Mouse (Mus musculus): Measurements from ENCODE around the gene Zfp804b. TPM values are rescaled to one million over a fixed set of nuclear protein-coding genes. Genes with fewer than 3 reads are reported as not detected.

Gene Zfp804b
- polyA plus RNA-seq, 1 experiment, result not detected

- no peak overlapping the region for H3ac ChIP-seq (ENCODE audit: control insufficient read depth, insufficient read length, low read depth)
- H3K36me3 ChIP-seq (ENCODE audit: control insufficient read depth, insufficient read depth), result no peaks in the 10 kb centered on the region
- TF ChIP-seq CTCF (IDR thresholded peaks at IDR 0.05; ENCODE audit: control insufficient read depth, insufficient read depth, insufficient read length), result no peak
- no peak for TF ChIP-seq MYOD1 (IDR thresholded peaks at IDR 0.05; ENCODE audit: control insufficient read depth, insufficient read length, low read depth)
- no peak for TF ChIP-seq CEBPB (IDR thresholded peaks at IDR 0.05; ENCODE audit: low read depth)
- no peak for TF ChIP-seq FOSL1 (IDR thresholded peaks at IDR 0.05; ENCODE audit: insufficient read depth, low read length, poor library complexity, severe bottlenecking)
- no peak for TF ChIP-seq USF1 (IDR thresholded peaks at IDR 0.05; ENCODE audit: low read depth)
- TF ChIP-seq MAX (IDR thresholded peaks at IDR 0.05), result no peak
- TF ChIP-seq MYOG (IDR thresholded peaks at IDR 0.05; ENCODE audit: control insufficient read depth, extremely low read depth, insufficient read length), result no peak
- no peaks in the 10 kb centered on the region for H3K79me3 ChIP-seq (ENCODE audit: low read depth)
- no peaks in the 10 kb centered on the region for H3K79me2 ChIP-seq (ENCODE audit: control insufficient read depth, insufficient read depth)
- H3K27me3 ChIP-seq (ENCODE audit: control insufficient read depth, insufficient read depth, insufficient read length), result no peaks in the 10 kb centered on the region
- no peak overlapping the region for H3K4me3 ChIP-seq (ENCODE audit: insufficient read depth, poor library complexity, severe bottlenecking)
Observed at GRCm38 (mm10) chr5:6881396-6881795, 463.2 kb downstream of the Zfp804b start.

GRCm38 (mm10) chr5:6871566-6871965 lies 473.0 kb downstream of the Zfp804b start:
- no peaks in the 10 kb centered on the region for H3K79me3 ChIP-seq (ENCODE audit: low read depth)
- TF ChIP-seq CTCF (IDR thresholded peaks at IDR 0.05; ENCODE audit: control insufficient read depth, insufficient read depth, insufficient read length), result no peak
- no peak for TF ChIP-seq CEBPB (IDR thresholded peaks at IDR 0.05; ENCODE audit: low read depth)
- no peak for TF ChIP-seq MYOG (IDR thresholded peaks at IDR 0.05; ENCODE audit: control insufficient read depth, extremely low read depth, insufficient read length)
- no peak for TF ChIP-seq USF1 (IDR thresholded peaks at IDR 0.05; ENCODE audit: low read depth)
- no peak for TF ChIP-seq MAX (IDR thresholded peaks at IDR 0.05)
- TF ChIP-seq MYOD1 (IDR thresholded peaks at IDR 0.05; ENCODE audit: control insufficient read depth, insufficient read length, low read depth), result no peak
- TF ChIP-seq FOSL1 (IDR thresholded peaks at IDR 0.05; ENCODE audit: insufficient read depth, low read length, poor library complexity, severe bottlenecking), result no peak
- no peaks in the 10 kb centered on the region for H3K79me2 ChIP-seq (ENCODE audit: control insufficient read depth, insufficient read depth)
- no peak overlapping the region for H3K4me3 ChIP-seq (ENCODE audit: insufficient read depth, poor library complexity, severe bottlenecking)
- H3K36me3 ChIP-seq (ENCODE audit: control insufficient read depth, insufficient read depth), result no peaks in the 10 kb centered on the region
- H3K27me3 ChIP-seq (ENCODE audit: control insufficient read depth, insufficient read depth, insufficient read length), result no peaks in the 10 kb centered on the region
- H3ac ChIP-seq (ENCODE audit: control insufficient read depth, insufficient read length, low read depth), result no peak overlapping the region

GRCm38 (mm10) chr5:6870970-6871369 lies 473.6 kb downstream of the Zfp804b start:
- no peak for TF ChIP-seq USF1 (IDR thresholded peaks at IDR 0.05; ENCODE audit: low read depth)
- TF ChIP-seq CTCF (IDR thresholded peaks at IDR 0.05; ENCODE audit: control insufficient read depth, insufficient read depth, insufficient read length), result no peak
- no peak for TF ChIP-seq MYOD1 (IDR thresholded peaks at IDR 0.05; ENCODE audit: control insufficient read depth, insufficient read length, low read depth)
- TF ChIP-seq CEBPB (IDR thresholded peaks at IDR 0.05; ENCODE audit: low read depth), result no peak
- TF ChIP-seq FOSL1 (IDR thresholded peaks at IDR 0.05; ENCODE audit: insufficient read depth, low read length, poor library complexity, severe bottlenecking), result no peak
- TF ChIP-seq MAX (IDR thresholded peaks at IDR 0.05), result no peak
- no peak for TF ChIP-seq MYOG (IDR thresholded peaks at IDR 0.05; ENCODE audit: control insufficient read depth, extremely low read depth, insufficient read length)
- H3K79me3 ChIP-seq (ENCODE audit: low read depth), result no peaks in the 10 kb centered on the region

GRCm38 (mm10) chr5:6795396-6795795 lies 549.2 kb downstream of the Zfp804b start:
- no peaks in the 10 kb centered on the region for H3K79me3 ChIP-seq (ENCODE audit: low read depth)
- H3K4me3 ChIP-seq (ENCODE audit: insufficient read depth, poor library complexity, severe bottlenecking), result no peak overlapping the region
- H3K27me3 ChIP-seq (ENCODE audit: control insufficient read depth, insufficient read depth, insufficient read length), result no peaks in the 10 kb centered on the region
- no peak overlapping the region for H3ac ChIP-seq (ENCODE audit: control insufficient read depth, insufficient read length, low read depth)
- no peaks in the 10 kb centered on the region for H3K36me3 ChIP-seq (ENCODE audit: control insufficient read depth, insufficient read depth)
- TF ChIP-seq FOSL1 (IDR thresholded peaks at IDR 0.05; ENCODE audit: insufficient read depth, low read length, poor library complexity, severe bottlenecking), result no peak
- TF ChIP-seq CTCF (IDR thresholded peaks at IDR 0.05; ENCODE audit: control insufficient read depth, insufficient read depth, insufficient read length), result no peak
- TF ChIP-seq MAX (IDR thresholded peaks at IDR 0.05), result no peak
- TF ChIP-seq MYOD1 (IDR thresholded peaks at IDR 0.05; ENCODE audit: control insufficient read depth, insufficient read length, low read depth), result no peak
- no peak for TF ChIP-seq USF1 (IDR thresholded peaks at IDR 0.05; ENCODE audit: low read depth)
- no peak for TF ChIP-seq MYOG (IDR thresholded peaks at IDR 0.05; ENCODE audit: control insufficient read depth, extremely low read depth, insufficient read length)
- no peak for TF ChIP-seq CEBPB (IDR thresholded peaks at IDR 0.05; ENCODE audit: low read depth)
- no peaks in the 10 kb centered on the region for H3K79me2 ChIP-seq (ENCODE audit: control insufficient read depth, insufficient read depth)

More at GRCm38 (mm10) chr5:6870970-6871369, 473.6 kb downstream of the Zfp804b start:
- Histone ChIP-seq H3K4me3 (ENCODE audit: insufficient read depth, poor library complexity, severe bottlenecking) (no peak overlapping the region), H3ac (ENCODE audit: control insufficient read depth, insufficient read length, low read depth) (no peak overlapping the region), H3K27me3 (ENCODE audit: control insufficient read depth, insufficient read depth, insufficient read length) (no peaks in the 10 kb centered on the region), H3K36me3 (ENCODE audit: control insufficient read depth, insufficient read depth) (no peaks in the 10 kb centered on the region), H3K79me2 (ENCODE audit: control insufficient read depth, insufficient read depth) (no peaks in the 10 kb centered on the region)

- no peaks in the 10 kb centered on the region for H3K36me3 ChIP-seq (ENCODE audit: control insufficient read depth, insufficient read depth)
- no peaks in the 10 kb centered on the region for H3K27me3 ChIP-seq (ENCODE audit: control insufficient read depth, insufficient read depth, insufficient read length)
- TF ChIP-seq MYOG (IDR thresholded peaks at IDR 0.05; ENCODE audit: control insufficient read depth, extremely low read depth, insufficient read length) (no peak), MYOD1 (IDR thresholded peaks at IDR 0.05; ENCODE audit: control insufficient read depth, insufficient read length, low read depth) (no peak), MAX (IDR thresholded peaks at IDR 0.05) (no peak), FOSL1 (IDR thresholded peaks at IDR 0.05; ENCODE audit: insufficient read depth, low read length, poor library complexity, severe bottlenecking) (no peak), CTCF (IDR thresholded peaks at IDR 0.05; ENCODE audit: control insufficient read depth, insufficient read depth, insufficient read length) (no peak), USF1 (IDR thresholded peaks at IDR 0.05; ENCODE audit: low read depth) (no peak), CEBPB (IDR thresholded peaks at IDR 0.05; ENCODE audit: low read depth) (no peak)
- no peaks in the 10 kb centered on the region for H3K79me2 ChIP-seq (ENCODE audit: control insufficient read depth, insufficient read depth)
- no peak overlapping the region for H3K4me3 ChIP-seq (ENCODE audit: insufficient read depth, poor library complexity, severe bottlenecking)
- H3K79me3 ChIP-seq (ENCODE audit: low read depth), result no peaks in the 10 kb centered on the region
- H3ac ChIP-seq (ENCODE audit: control insufficient read depth, insufficient read length, low read depth), result no peak overlapping the region
Observed at GRCm38 (mm10) chr5:6769357-6769892, 575.1 kb downstream of the Zfp804b start.

Other genes starting within 250 kb of the Zfp804b start
- not detected for gene Tex47, start 40.6 kb downstream of the Zfp804b start, polyA plus RNA-seq (2012; fragmentation: generic; extraction: Trizol)